Mouse (Mus musculus): ENCODE data around the gene AU022252. TPM values are rescaled to one million over a fixed set of nuclear protein-coding genes. Genes with fewer than 3 reads are reported as not detected.

Gene AU022252
- polyA plus RNA-seq, 1 experiment: 14.5 TPM

DNA sequence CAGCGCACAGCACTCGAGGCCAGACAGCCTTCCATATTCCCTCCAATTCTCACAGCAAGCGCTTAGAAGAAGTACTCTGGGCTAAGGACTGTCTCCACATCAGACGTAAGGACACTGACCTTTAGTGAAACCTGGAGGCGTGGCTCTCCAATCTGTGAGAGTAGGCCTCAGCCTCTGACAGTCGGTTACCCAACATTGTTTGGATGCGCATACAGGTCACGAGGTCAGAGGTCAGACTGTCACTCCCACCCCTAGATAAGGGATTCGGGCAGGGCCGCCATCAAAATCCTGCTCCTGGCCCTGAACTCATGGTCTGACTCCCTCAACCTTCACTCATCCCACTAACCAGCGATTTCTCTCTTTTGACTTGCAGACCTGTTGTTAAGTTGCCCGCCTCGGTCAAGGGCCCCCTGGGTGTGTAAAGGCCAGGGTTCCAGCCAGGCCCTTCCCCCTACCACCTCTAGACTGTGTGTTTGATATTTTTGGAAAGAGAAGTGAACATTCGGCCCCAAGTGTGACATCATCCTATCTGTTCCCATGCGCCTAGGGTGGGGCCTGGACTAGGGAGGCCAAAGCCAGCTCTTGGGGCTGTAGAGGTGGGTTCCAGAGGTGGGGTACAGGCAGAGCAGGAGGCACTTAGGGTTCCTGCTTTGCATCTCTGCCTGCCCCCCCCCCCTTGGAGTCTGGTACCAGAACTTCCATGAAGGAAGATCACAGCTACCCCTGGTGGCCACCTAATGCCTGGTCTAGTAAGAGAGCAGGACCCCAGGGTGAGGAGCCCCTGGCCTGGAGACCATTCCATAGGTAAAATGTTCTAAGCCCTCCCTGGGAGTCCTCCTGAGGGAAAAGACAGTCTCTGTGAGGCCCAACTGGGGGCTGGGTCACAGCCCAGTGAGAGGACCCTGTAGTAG lies 27.1 kb upstream of the AU022252 start:
- Histone ChIP-seq H3K79me2 (ENCODE audit: control insufficient read depth, insufficient read depth) (no peaks in the 10 kb centered on the region), H3K4me3 (no peak overlapping the region), H3K4me2 (ENCODE audit: low read depth) (no peak overlapping the region), H3K36me3 (ENCODE audit: control insufficient read depth, insufficient read depth) (no peaks in the 10 kb centered on the region), H3K27me3 (ENCODE audit: control insufficient read depth, insufficient read depth, insufficient read length) (peaks cover 5% of the 10 kb centered on the region), H3ac (ENCODE audit: control insufficient read depth, insufficient read length) (no peak overlapping the region)
- TF ChIP-seq USF1 (IDR thresholded peaks at IDR 0.05; ENCODE audit: low read depth) (no peak), REST (IDR thresholded peaks at IDR 0.05; ENCODE audit: insufficient read depth, insufficient read length) (no peak), SRF (IDR thresholded peaks at IDR 0.05; ENCODE audit: control insufficient read depth, insufficient read length, low read depth) (no peak), POLR2A (IDR thresholded peaks at IDR 0.05; ENCODE audit: insufficient read length, low read depth) (no peak), MYOD1 (IDR thresholded peaks at IDR 0.05; ENCODE audit: control insufficient read depth in 1 of 3, insufficient read length in 2 of 3, low read depth in 2 of 3) (no peak), MYOG (IDR thresholded peaks at IDR 0.05; ENCODE audit: control insufficient read depth in 1 of 3, insufficient read depth in 1 of 3, insufficient read length in 2 of 3, low read depth in 2 of 3) (no peak), POLR2AphosphoS2 (IDR thresholded peaks at IDR 0.05; ENCODE audit: insufficient read length, low read depth) (no peak), CEBPB (IDR thresholded peaks at IDR 0.05; ENCODE audit: insufficient read depth, poor library complexity, severe bottlenecking) (no peak), TCF3 (IDR thresholded peaks at IDR 0.05; ENCODE audit: insufficient read length, low read depth) (no peak), TCF12 (IDR thresholded peaks at IDR 0.05; ENCODE audit: insufficient read depth, poor library complexity, severe bottlenecking) (no peak), MAX (IDR thresholded peaks at IDR 0.05; ENCODE audit: low read depth) (no peak), E2F4 (IDR thresholded peaks at IDR 0.05; ENCODE audit: insufficient read depth) (no peak)

- no peaks in the 10 kb centered on the region for H3K79me2 ChIP-seq (ENCODE audit: control insufficient read depth, insufficient read depth)
- no peak overlapping the region for H3K4me3 ChIP-seq
- TF ChIP-seq MAX (IDR thresholded peaks at IDR 0.05; ENCODE audit: low read depth): no peak
- peaks cover 5% of the 10 kb centered on the region for H3K27me3 ChIP-seq (ENCODE audit: control insufficient read depth, insufficient read depth, insufficient read length)
- H3K4me2 ChIP-seq (ENCODE audit: low read depth): no peak overlapping the region
- H3K36me3 ChIP-seq (ENCODE audit: control insufficient read depth, insufficient read depth): no peaks in the 10 kb centered on the region
- no peak overlapping the region for H3ac ChIP-seq (ENCODE audit: control insufficient read depth, insufficient read length)
Measured at GRCm38 (mm10) chr4:119257083-119257482, 24.6 kb upstream of the AU022252 start.

- Histone ChIP-seq H3K27me3 (ENCODE audit: control insufficient read depth, insufficient read depth, insufficient read length) (peaks cover 5% of the 10 kb centered on the region), H3ac (ENCODE audit: control insufficient read depth, insufficient read length) (no peak within 1 kb of the TSS), H3K36me3 (ENCODE audit: control insufficient read depth, insufficient read depth) (no peaks in the 10 kb centered on the region), H3K4me3 (no peak within 1 kb of the TSS), H3K79me2 (ENCODE audit: control insufficient read depth, insufficient read depth) (no peaks in the 10 kb centered on the region), H3K4me2 (ENCODE audit: low read depth) (no peak within 1 kb of the TSS)
- TF ChIP-seq POLR2A (IDR thresholded peaks at IDR 0.05; ENCODE audit: insufficient read length, low read depth): no peak
- TF ChIP-seq MYOD1 (IDR thresholded peaks at IDR 0.05; ENCODE audit: control insufficient read depth in 1 of 3, insufficient read length in 2 of 3, low read depth in 2 of 3): no peak
- no peak for TF ChIP-seq E2F4 (IDR thresholded peaks at IDR 0.05; ENCODE audit: insufficient read depth)
- TF ChIP-seq SRF (IDR thresholded peaks at IDR 0.05; ENCODE audit: control insufficient read depth, insufficient read length, low read depth): no peak
- no peak for TF ChIP-seq POLR2AphosphoS2 (IDR thresholded peaks at IDR 0.05; ENCODE audit: insufficient read length, low read depth)
- no peak for TF ChIP-seq REST (IDR thresholded peaks at IDR 0.05; ENCODE audit: insufficient read depth, insufficient read length)
- no peak for TF ChIP-seq MAX (IDR thresholded peaks at IDR 0.05; ENCODE audit: low read depth)
- no peak for TF ChIP-seq MYOG (IDR thresholded peaks at IDR 0.05; ENCODE audit: control insufficient read depth in 1 of 3, insufficient read depth in 1 of 3, insufficient read length in 2 of 3, low read depth in 2 of 3)
- no peak for TF ChIP-seq USF1 (IDR thresholded peaks at IDR 0.05; ENCODE audit: low read depth)
- no peak for TF ChIP-seq CEBPB (IDR thresholded peaks at IDR 0.05; ENCODE audit: insufficient read depth, poor library complexity, severe bottlenecking)
- TF ChIP-seq TCF3 (IDR thresholded peaks at IDR 0.05; ENCODE audit: insufficient read length, low read depth): no peak
- no peak for TF ChIP-seq TCF12 (IDR thresholded peaks at IDR 0.05; ENCODE audit: insufficient read depth, poor library complexity, severe bottlenecking)
Measured at GRCm38 (mm10) chr4:119255351-119255750, 22.8 kb upstream of the AU022252 start, which contains the start of gene Cldn19. TSS of gene Cldn19 (plus strand) at chr4:119255414.

- Histone ChIP-seq H3K4me2 (ENCODE audit: low read depth) (no peak overlapping the region), H3K4me3 (no peak overlapping the region)
- TF ChIP-seq REST (IDR thresholded peaks at IDR 0.05; ENCODE audit: insufficient read depth, insufficient read length) (no peak), E2F4 (IDR thresholded peaks at IDR 0.05; ENCODE audit: insufficient read depth) (no peak), TCF12 (IDR thresholded peaks at IDR 0.05; ENCODE audit: insufficient read depth, poor library complexity, severe bottlenecking) (no peak), POLR2AphosphoS2 (IDR thresholded peaks at IDR 0.05; ENCODE audit: insufficient read length, low read depth) (no peak), MAX (IDR thresholded peaks at IDR 0.05; ENCODE audit: low read depth) (no peak), MYOD1 (IDR thresholded peaks at IDR 0.05; ENCODE audit: control insufficient read depth in 1 of 3, insufficient read length in 2 of 3, low read depth in 2 of 3) (no peak), USF1 (IDR thresholded peaks at IDR 0.05; ENCODE audit: low read depth) (no peak), SRF (IDR thresholded peaks at IDR 0.05; ENCODE audit: control insufficient read depth, insufficient read length, low read depth) (no peak), MYOG (IDR thresholded peaks at IDR 0.05; ENCODE audit: control insufficient read depth in 1 of 3, insufficient read depth in 1 of 3, insufficient read length in 2 of 3, low read depth in 2 of 3) (no peak), POLR2A (IDR thresholded peaks at IDR 0.05; ENCODE audit: insufficient read length, low read depth) (no peak), TCF3 (IDR thresholded peaks at IDR 0.05; ENCODE audit: insufficient read length, low read depth) (no peak), CEBPB (IDR thresholded peaks at IDR 0.05; ENCODE audit: insufficient read depth, poor library complexity, severe bottlenecking) (no peak)
Measured at GRCm38 (mm10) chr4:119254012-119254618, 21.6 kb upstream of the AU022252 start.

More at GRCm38 (mm10) chr4:119254012-119254618, 21.6 kb upstream of the AU022252 start:
- H3K36me3 ChIP-seq (ENCODE audit: control insufficient read depth, insufficient read depth): no peaks in the 10 kb centered on the region
- peaks cover 5% of the 10 kb centered on the region for H3K27me3 ChIP-seq (ENCODE audit: control insufficient read depth, insufficient read depth, insufficient read length)
- no peaks in the 10 kb centered on the region for H3K79me2 ChIP-seq (ENCODE audit: control insufficient read depth, insufficient read depth)
- H3ac ChIP-seq (ENCODE audit: control insufficient read depth, insufficient read length): no peak overlapping the region
